Mouse (Mus musculus): Measurements from ENCODE around the gene Klf4. TPM values are rescaled to one million over a fixed set of nuclear protein-coding genes. Genes with fewer than 3 reads are reported as not detected.
A peak's percentile ranks its signal among the peaks of the same experiment; 100 is the strongest.

Klf4 gene
- polyA plus RNA-seq, 1 experiment: 51.4 TPM

- H3K27ac ChIP-seq (replicated peaks; ENCODE audit: low read depth, low read length): peak overlapping the region; percentile 90
- H3K4me1 ChIP-seq (ENCODE audit: control insufficient read depth, insufficient read depth, insufficient read length, low read length): peaks cover 4% of the 10 kb centered on the region; the same call in 1 of the 2 replicates
- H3K4me3 ChIP-seq (ENCODE audit: insufficient read depth, low read depth, low read length): peak overlapping the region; percentile 85
Measured at GRCm38 (mm10) chr4:55531856-55532406, 335 bp downstream of the Klf4 start.

DNA sequence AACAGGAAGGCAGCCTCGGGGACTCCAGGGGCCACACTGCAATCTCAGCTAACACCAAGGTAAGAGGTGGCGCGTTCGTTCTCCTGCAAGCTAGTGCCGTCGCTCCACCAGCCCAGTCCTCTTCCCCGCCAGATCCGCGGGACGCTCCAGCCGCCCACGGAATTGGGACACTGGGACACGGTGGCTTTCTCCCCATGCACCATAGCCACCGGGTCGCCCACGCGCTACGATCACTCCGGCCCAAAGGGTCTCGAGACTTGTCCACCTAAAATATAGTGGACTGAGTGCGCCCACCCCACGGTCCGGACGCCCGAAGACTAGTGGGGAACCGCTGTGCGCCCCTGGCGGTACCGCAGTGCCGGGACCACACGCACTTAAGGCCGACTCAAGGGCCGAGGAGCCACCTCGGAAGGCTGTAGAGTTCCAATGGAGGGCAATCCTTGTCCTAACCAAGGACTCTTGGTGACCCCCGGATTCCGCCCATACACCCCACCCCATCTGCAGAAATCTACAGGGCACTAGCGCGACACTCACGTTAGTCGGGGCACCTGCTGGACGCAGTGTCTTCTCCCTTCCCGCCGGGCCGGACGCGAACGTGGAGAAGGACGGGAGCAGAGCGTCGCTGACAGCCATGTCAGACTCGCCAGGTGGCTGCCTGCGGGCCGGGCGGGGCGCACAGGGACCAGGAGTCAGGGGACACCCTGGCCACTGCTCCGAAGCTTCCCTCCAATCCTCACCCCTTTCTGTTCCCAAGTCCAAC lies 990 bp downstream of the Klf4 start:
- Histone ChIP-seq H3K4me1 (ENCODE audit: control insufficient read depth, insufficient read depth, insufficient read length, low read length) (peaks cover 4% of the 10 kb centered on the region; the same call in 1 of the 2 replicates), H3K4me3 (ENCODE audit: insufficient read depth, low read depth, low read length) (peak overlapping the region; percentile 85), H3K27ac (replicated peaks; ENCODE audit: low read depth, low read length) (peak overlapping the region; percentile 90)

DNA sequence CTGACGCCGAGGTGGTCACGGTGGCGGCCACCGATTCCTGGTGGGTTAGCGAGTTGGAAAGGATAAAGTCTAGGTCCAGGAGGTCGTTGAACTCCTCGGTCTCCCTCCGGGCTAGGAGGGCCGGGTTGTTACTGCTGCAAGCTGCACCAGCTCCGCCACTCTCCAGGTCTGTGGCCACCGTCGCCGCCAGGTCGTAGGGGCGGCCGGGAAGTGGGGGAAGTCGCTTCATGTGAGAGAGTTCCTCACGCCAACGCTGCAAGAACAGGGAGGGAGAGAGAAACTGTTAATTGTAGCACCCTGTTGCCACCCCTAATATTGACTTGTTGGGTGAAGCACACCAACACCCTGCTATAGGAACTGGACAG lies 1.6 kb downstream of the Klf4 start:
- peak overlapping the region; percentile 90 for H3K27ac ChIP-seq (replicated peaks; ENCODE audit: low read depth, low read length)
- peak overlapping the region; percentile 85 for H3K4me3 ChIP-seq (ENCODE audit: insufficient read depth, low read depth, low read length)
- H3K4me1 ChIP-seq (ENCODE audit: control insufficient read depth, insufficient read depth, insufficient read length, low read length): peaks cover 4% of the 10 kb centered on the region; the same call in 1 of the 2 replicates

DNA sequence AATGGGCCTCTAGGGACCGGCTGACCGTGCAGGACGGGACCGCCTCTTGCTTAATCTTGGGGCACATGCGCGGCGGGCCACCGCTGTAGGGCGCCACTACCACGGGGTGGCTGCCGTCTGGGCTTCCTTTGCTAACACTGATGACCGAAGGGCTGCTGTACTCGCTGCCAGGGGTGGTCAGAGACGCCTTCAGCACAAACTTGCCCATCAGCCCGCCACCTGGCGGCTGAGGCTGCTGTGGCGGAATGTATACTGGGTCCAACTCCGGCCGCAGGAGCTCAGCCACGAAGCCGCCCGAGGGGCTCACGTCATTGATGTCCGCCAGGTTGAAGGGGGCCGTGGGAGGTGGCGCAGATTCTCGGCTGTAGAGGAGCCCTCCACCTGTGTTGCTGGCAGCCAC lies 2.0 kb downstream of the Klf4 start:
- Histone ChIP-seq H3K4me3 (ENCODE audit: insufficient read depth, low read depth, low read length) (peak overlapping the region; percentile 85), H3K4me1 (ENCODE audit: control insufficient read depth, insufficient read depth, insufficient read length, low read length) (peaks cover 4% of the 10 kb centered on the region; the same call in 1 of the 2 replicates), H3K27ac (replicated peaks; ENCODE audit: low read depth, low read length) (peak overlapping the region; percentile 90)

- H3K27ac ChIP-seq (replicated peaks; ENCODE audit: low read depth, low read length): no peak overlapping the region
- no peaks in the 10 kb centered on the region for H3K4me1 ChIP-seq (ENCODE audit: control insufficient read depth, insufficient read depth, insufficient read length, low read length)
- peak overlapping the region; percentile 32; the same call in 1 of the 2 replicates for H3K4me3 ChIP-seq (ENCODE audit: insufficient read depth, low read depth, low read length)
Measured at GRCm38 (mm10) chr4:55528404-55528803, 3.9 kb downstream of the Klf4 start.

DNA sequence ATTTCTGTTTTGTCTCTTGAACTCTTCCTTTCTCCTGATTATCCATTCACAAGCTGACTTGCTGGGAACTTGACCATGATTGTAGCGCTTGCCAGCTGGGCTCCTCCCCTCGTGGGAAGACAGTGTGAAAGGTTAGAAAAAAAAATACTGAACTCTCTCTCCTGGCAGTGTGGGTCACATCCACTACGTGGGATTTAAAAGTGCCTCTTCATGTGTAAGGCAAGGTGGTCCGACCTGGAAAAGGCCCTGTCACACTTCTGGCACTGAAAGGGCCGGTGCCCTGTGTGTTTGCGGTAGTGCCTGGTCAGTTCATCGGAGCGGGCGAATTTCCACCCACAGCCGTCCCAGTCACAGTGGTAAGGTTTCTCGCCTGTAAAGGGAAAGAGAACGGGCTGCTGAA lies 4.3 kb downstream of the Klf4 start:
- Histone ChIP-seq H3K27ac (replicated peaks; ENCODE audit: low read depth, low read length) (peak overlapping the region; percentile 38; the same call in 1 of the 2 replicates), H3K4me3 (ENCODE audit: insufficient read depth, low read depth, low read length) (peak overlapping the region; percentile 37)

DNA sequence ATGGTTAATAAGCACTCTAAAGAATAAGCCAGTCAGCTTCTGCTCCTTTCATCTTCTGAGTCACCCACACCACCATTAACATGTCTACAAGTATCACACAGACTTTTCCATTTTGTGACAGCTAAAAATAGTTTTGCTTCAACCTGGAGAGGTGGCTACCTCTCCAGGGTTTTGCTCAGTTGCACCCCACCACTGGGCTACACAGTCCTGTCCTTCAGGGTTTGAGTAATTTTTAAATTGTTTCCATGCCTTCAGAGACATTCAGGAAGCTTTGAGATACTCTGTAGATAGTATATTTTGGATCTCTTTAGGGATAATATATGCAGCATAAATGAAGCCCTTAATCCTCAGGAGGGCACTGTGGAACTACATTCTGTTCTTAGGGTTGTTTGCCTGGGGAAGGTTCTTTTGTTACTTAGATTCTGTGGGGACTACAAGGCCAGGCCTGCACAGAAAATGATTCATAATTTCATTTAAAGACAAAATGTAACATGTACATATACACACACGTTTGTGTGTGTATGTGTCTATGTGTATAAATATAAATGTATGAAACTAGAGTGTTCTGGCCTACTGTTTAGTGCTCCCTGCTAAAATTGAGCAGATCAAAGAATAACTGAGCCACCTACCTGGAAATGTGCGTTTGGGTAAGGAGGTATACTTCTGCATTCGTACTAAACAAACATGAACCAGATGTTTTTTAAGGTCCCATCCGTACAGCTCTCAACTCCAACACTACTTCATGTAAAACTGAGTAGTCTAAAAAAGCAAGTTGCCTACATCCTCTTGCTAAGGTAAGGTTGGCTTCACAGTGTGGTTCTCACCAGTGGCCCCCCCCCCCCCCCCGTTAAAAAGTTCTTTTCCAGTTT lies 5.8 kb downstream of the Klf4 start:
- Histone ChIP-seq H3K27ac (replicated peaks; ENCODE audit: low read depth, low read length) (no peak overlapping the region), H3K4me1 (ENCODE audit: control insufficient read depth, insufficient read depth, insufficient read length, low read length) (no peaks in the 10 kb centered on the region), H3K4me3 (ENCODE audit: insufficient read depth, low read depth, low read length) (no peak overlapping the region)

More for the DNA sequence above, 4.3 kb downstream of the Klf4 start:
- no peaks in the 10 kb centered on the region for H3K4me1 ChIP-seq (ENCODE audit: control insufficient read depth, insufficient read depth, insufficient read length, low read length)

DNA sequence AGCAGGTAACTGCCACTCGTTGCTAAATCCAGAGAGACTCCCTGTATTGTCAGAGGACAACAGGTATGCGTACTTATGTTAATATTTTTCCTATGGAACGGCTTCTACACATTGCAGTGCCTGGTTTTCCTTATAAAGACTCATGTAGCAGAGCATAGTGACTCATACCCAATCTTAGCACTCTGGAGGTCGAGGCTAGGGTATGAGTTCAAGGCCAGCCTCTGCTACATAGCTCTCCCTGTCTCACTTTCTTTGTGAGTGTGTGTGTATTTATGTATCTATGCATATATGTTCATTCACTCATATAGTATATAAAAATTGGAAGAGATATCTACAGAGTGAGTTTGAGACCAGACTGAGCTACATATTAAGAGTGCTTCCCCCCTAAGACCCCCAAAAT lies 8.3 kb downstream of the Klf4 start:
- Histone ChIP-seq H3K4me3 (ENCODE audit: insufficient read depth, low read depth, low read length) (no peak overlapping the region), H3K4me1 (ENCODE audit: control insufficient read depth, insufficient read depth, insufficient read length, low read length) (no peaks in the 10 kb centered on the region), H3K27ac (replicated peaks; ENCODE audit: low read depth, low read length) (no peak overlapping the region)

DNA sequence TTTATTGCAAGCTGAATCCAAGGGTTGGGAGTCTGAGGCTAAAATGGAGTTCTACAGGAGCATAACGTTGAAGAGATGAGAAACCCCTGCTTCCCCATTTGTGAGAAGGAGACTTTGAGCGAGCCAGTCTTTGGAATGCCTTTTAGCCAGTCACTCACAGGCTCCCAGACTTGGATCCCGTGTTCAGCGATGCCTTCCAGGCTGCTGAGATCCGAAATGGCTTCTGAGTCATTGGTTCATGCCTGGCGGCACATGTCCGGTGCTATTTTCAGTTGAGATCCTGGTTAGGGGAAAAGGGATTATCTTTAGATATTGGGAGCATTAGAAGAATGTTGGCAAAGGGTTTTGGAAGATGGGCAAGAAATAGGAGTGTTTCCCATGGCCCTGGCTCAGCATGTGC lies 14.8 kb downstream of the Klf4 start:
- H3K27ac ChIP-seq (replicated peaks; ENCODE audit: low read depth, low read length): no peak overlapping the region
- no peaks in the 10 kb centered on the region for H3K4me1 ChIP-seq (ENCODE audit: control insufficient read depth, insufficient read depth, insufficient read length, low read length)
- no peak overlapping the region for H3K4me3 ChIP-seq (ENCODE audit: insufficient read depth, low read depth, low read length)

- H3K27ac ChIP-seq (replicated peaks; ENCODE audit: low read depth, low read length): no peak overlapping the region
- no peak overlapping the region for H3K4me3 ChIP-seq (ENCODE audit: insufficient read depth, low read depth, low read length)
- no peaks in the 10 kb centered on the region for H3K4me1 ChIP-seq (ENCODE audit: control insufficient read depth, insufficient read depth, insufficient read length, low read length)
Measured at GRCm38 (mm10) chr4:55516048-55516447, 16.2 kb downstream of the Klf4 start.

DNA sequence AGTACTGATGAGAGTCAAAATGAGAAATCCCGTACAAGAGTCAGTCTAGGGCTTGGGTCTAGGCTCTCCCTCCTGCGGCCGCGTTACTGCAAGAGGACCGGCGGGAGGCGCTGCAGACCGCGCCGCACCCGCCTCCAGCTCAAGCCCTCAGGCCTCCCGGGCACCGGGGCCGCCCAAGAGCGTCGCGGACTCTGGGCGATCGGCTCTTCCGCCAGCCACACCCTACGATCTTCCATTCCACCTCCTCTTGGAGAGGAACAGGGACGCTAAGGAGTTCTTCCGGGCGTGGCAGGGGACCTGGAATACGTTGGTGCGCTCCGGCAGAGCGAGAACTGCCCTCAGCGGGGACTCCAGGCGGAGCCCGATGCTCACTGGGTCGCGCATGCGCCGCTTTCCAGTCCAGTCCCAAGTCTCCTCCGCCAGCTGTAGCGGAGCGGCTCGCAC lies 17.5 kb downstream of the Klf4 start:
- Histone ChIP-seq H3K4me3 (ENCODE audit: insufficient read depth, low read depth, low read length) (peak overlapping the region; percentile 77), H3K4me1 (ENCODE audit: control insufficient read depth, insufficient read depth, insufficient read length, low read length) (no peaks in the 10 kb centered on the region), H3K27ac (replicated peaks; ENCODE audit: low read depth, low read length) (peak overlapping the region; percentile 61)

- H3K4me3 ChIP-seq (ENCODE audit: insufficient read depth, low read depth, low read length): no peak overlapping the region
- H3K4me1 ChIP-seq (ENCODE audit: control insufficient read depth, insufficient read depth, insufficient read length, low read length): no peaks in the 10 kb centered on the region
- H3K27ac ChIP-seq (replicated peaks; ENCODE audit: low read depth, low read length): no peak overlapping the region
Measured at GRCm38 (mm10) chr4:55513615-55514279, 18.5 kb downstream of the Klf4 start.

GRCm38 (mm10) chr4:55511389-55511788 lies 20.9 kb downstream of the Klf4 start:
- H3K4me3 ChIP-seq (ENCODE audit: insufficient read depth, low read depth, low read length): no peak overlapping the region
- H3K27ac ChIP-seq (replicated peaks; ENCODE audit: low read depth, low read length): no peak overlapping the region
- no peaks in the 10 kb centered on the region for H3K4me1 ChIP-seq (ENCODE audit: control insufficient read depth, insufficient read depth, insufficient read length, low read length)

DNA sequence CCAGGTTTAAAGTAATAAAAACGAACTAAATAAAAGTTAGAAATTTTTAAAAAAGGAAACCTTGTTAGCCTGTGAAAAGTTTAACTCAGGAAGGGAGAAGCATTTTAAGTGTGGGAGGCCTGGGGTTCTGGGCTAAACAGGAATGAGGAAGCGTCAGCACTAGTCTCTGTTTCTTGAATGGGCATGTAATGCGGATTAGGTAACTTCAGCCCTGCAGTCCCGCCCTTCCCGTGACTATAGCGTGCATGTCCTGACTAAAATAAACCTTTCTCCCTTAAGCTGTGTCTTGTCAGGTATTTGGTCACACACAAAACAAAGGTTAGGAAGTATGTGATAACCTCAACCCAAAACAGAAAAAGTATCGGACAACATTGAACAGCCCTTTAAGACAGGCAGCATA lies 23.6 kb downstream of the Klf4 start:
- H3K27ac ChIP-seq (replicated peaks; ENCODE audit: low read depth, low read length): no peak overlapping the region
- no peaks in the 10 kb centered on the region for H3K4me1 ChIP-seq (ENCODE audit: control insufficient read depth, insufficient read depth, insufficient read length, low read length)
- H3K4me3 ChIP-seq (ENCODE audit: insufficient read depth, low read depth, low read length): no peak overlapping the region

DNA sequence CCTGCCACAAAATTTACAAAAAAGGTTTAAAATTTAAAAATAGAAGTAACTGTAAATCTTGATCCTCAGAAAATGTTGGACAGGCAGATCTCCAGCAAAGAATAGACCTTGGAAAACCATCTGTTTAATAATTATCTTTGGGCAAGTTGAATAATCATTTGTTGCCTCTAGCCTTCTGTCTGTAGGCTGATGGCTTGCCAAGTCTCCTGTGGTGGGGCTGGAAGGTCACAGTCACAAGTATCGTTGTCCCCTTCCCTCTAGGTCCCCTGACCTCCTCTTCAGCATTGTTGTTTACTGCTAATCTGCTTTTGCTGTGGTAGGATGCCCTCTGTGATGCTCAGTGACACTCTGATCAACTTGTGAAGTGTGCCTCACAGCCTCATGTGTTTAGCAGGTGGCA lies 33.6 kb downstream of the Klf4 start:
- Histone ChIP-seq H3K4me3 (ENCODE audit: insufficient read depth, low read depth, low read length) (no peak overlapping the region), H3K4me1 (ENCODE audit: control insufficient read depth, insufficient read depth, insufficient read length, low read length) (no peaks in the 10 kb centered on the region), H3K27ac (replicated peaks; ENCODE audit: low read depth, low read length) (no peak overlapping the region)
